Mouse (Mus musculus): ENCODE data around the gene Hmgxb4. TPM values are rescaled to one million over a fixed set of nuclear protein-coding genes. Genes with fewer than 3 reads are reported as not detected.

The Hmgxb4 gene
- polyA plus RNA-seq, 1 experiment from 2014 or later: 32.4 TPM

DNA sequence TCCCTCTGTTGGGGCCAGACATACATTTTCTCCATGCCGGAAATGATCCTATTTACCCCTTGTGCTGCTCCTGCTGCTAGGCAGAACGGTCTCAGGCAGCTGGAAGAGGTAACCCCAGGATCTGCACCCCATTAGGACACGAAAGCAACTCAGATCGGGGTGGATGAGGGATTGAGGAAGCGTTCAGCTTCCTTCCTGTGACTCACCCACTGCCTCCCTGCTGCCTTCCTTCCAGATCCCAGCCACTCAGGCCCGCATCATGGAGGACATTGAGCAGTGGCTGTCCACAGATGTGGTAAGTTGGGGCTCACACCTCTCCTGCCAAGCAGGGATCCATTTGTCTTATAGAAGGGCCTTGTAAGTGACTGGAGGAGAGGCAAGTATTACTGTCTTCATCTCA, 74.1 kb downstream of the Hmgxb4 start:
- H3K4me2 ChIP-seq: no peak overlapping the region
- H3K9ac ChIP-seq (ENCODE audit: low read depth, low read length): no peak overlapping the region
- no peaks in the 10 kb centered on the region for H3K9me3 ChIP-seq (ENCODE audit: control insufficient read depth, low read length)
- no peaks in the 10 kb centered on the region for H3K27me3 ChIP-seq (replicated peaks; ENCODE audit: control insufficient read depth, insufficient read depth, low read length)
- H3K27ac ChIP-seq (ENCODE audit: low read depth, low read length): no peak overlapping the region
- WGBS: 49% methylated on average over 6 of the region's 6 CpGs
- H3K4me1 ChIP-seq (replicated peaks; ENCODE audit: control insufficient read depth, insufficient read depth, low read length): no peaks in the 10 kb centered on the region
- DNase-seq (ENCODE audit: low spot score): no peak
- ATAC-seq (replicated peaks; ENCODE audit: low FRiP score): no peak
- no peaks in the 10 kb centered on the region; the same call in 1 of the 2 replicates for H3K36me3 ChIP-seq (ENCODE audit: control insufficient read depth, insufficient read depth, low read length)
- no peak overlapping the region for H3K4me3 ChIP-seq (ENCODE audit: low read depth, low read length)

GRCm38 (mm10) chr8:75070297-75070696, 77.1 kb downstream of the Hmgxb4 start:
- H3K4me3 ChIP-seq (ENCODE audit: low read depth, low read length): no peak overlapping the region
- no peak overlapping the region for H3K27ac ChIP-seq (ENCODE audit: low read depth, low read length)
- DNase-seq (ENCODE audit: low spot score) (no peak), ATAC-seq (replicated peaks; ENCODE audit: low FRiP score) (no peak)
- H3K4me1 ChIP-seq (replicated peaks; ENCODE audit: control insufficient read depth, insufficient read depth, low read length): no peaks in the 10 kb centered on the region
- no peak overlapping the region for H3K9ac ChIP-seq (ENCODE audit: low read depth, low read length)
- no peaks in the 10 kb centered on the region for H3K9me3 ChIP-seq (ENCODE audit: control insufficient read depth, low read length)
- no peaks in the 10 kb centered on the region for H3K27me3 ChIP-seq (replicated peaks; ENCODE audit: control insufficient read depth, insufficient read depth, low read length)
- H3K4me2 ChIP-seq: no peak overlapping the region
- H3K36me3 ChIP-seq (ENCODE audit: control insufficient read depth, insufficient read depth, low read length): no peaks in the 10 kb centered on the region
- 89% methylated on average over 1 of the region's 1 CpGs for WGBS

DNA sequence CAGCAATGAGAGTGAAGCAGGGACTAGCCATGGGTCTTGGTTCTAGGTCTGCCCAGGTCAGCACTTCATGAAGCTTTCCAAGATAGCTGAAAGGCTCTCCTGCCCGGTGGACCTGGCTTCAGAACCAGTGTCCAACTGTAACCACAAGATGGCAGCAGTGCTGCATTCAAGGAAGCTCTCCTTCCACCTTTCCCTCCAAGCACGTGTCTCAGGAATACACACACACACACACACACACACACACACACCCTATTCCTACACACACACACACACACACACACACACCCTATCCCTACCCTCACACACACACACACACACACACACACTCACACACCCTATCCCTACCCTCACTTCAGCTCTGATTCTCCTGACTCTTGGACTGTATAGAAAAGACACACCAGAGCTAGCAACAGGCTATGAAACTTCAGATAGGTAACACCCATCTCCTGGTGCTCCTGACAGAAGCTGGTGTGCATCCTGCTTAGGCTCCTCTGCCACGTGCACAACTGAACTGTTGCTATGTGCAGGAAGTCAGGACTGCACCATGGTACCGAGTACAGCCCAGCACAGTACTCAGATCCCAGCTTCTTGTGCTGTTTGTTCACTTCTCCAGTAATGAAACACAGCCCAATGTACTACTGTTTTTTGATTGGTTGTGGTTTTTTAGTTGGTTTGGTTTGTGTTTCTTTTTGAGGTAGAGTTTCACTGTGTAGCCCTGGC, 78.6 kb downstream of the Hmgxb4 start:
- Histone ChIP-seq H3K9me3 (ENCODE audit: control insufficient read depth, low read length) (no peaks in the 10 kb centered on the region), H3K4me1 (replicated peaks; ENCODE audit: control insufficient read depth, insufficient read depth, low read length) (no peaks in the 10 kb centered on the region), H3K9ac (ENCODE audit: low read depth, low read length) (no peak overlapping the region), H3K4me3 (ENCODE audit: low read depth, low read length) (no peak overlapping the region), H3K27me3 (replicated peaks; ENCODE audit: control insufficient read depth, insufficient read depth, low read length) (no peaks in the 10 kb centered on the region), H3K36me3 (ENCODE audit: control insufficient read depth, insufficient read depth, low read length) (no peaks in the 10 kb centered on the region), H3K4me2 (no peak overlapping the region), H3K27ac (ENCODE audit: low read depth, low read length) (no peak overlapping the region)
- WGBS: 27% methylated on average over 4 of the region's 4 CpGs
- DNase-seq (ENCODE audit: low spot score): peak; percentile 68
- ATAC-seq (replicated peaks; ENCODE audit: low FRiP score): peak; percentile 76

GRCm38 (mm10) chr8:75074876-75075275, 81.7 kb downstream of the Hmgxb4 start:
- Histone ChIP-seq H3K4me1 (replicated peaks; ENCODE audit: control insufficient read depth, insufficient read depth, low read length) (no peaks in the 10 kb centered on the region), H3K9me3 (ENCODE audit: control insufficient read depth, low read length) (no peaks in the 10 kb centered on the region), H3K36me3 (ENCODE audit: control insufficient read depth, insufficient read depth, low read length) (no peaks in the 10 kb centered on the region), H3K27me3 (replicated peaks; ENCODE audit: control insufficient read depth, insufficient read depth, low read length) (no peaks in the 10 kb centered on the region), H3K4me2 (no peak overlapping the region), H3K9ac (ENCODE audit: low read depth, low read length) (no peak overlapping the region), H3K27ac (ENCODE audit: low read depth, low read length) (no peak overlapping the region), H3K4me3 (ENCODE audit: low read depth, low read length) (no peak overlapping the region)
- ATAC-seq (replicated peaks; ENCODE audit: low FRiP score): no peak
- WGBS: 100% methylated on average over 1 of the region's 1 CpGs
- no peak for DNase-seq (ENCODE audit: low spot score)

DNA sequence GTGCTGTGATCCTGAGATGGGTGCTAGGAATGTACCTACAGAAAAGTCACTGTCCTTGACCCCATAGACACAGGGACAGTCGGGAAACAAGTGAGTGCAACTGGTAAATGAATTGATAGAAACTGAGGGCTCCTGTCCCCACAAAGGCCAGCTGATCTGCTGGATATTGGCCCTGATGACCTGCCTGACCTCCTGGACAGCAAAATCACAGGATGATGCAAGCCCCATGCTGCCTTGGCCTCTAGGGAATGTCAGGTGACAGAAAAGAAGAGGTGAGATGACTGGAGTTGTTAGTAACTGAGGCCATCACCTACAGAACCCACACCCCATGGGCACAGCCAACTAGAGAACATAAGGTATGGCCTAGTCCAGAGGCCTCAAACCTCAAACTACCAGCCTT, 85.1 kb downstream of the Hmgxb4 start:
- Histone ChIP-seq H3K4me3 (ENCODE audit: low read depth, low read length) (no peak overlapping the region), H3K27ac (ENCODE audit: low read depth, low read length) (no peak overlapping the region), H3K9ac (ENCODE audit: low read depth, low read length) (no peak overlapping the region), H3K9me3 (ENCODE audit: control insufficient read depth, low read length) (no peaks in the 10 kb centered on the region), H3K4me1 (replicated peaks; ENCODE audit: control insufficient read depth, insufficient read depth, low read length) (0 out of 2 replicates have a peak, but pooled peaks cover 2% of the 10 kb centered on the region), H3K36me3 (ENCODE audit: control insufficient read depth, insufficient read depth, low read length) (no peaks in the 10 kb centered on the region), H3K4me2 (no peak overlapping the region), H3K27me3 (replicated peaks; ENCODE audit: control insufficient read depth, insufficient read depth, low read length) (no peaks in the 10 kb centered on the region)
- DNase-seq (ENCODE audit: low spot score): no peak
- no peak for ATAC-seq (replicated peaks; ENCODE audit: low FRiP score)
- WGBS: 68% methylated on average over 1 of the region's 1 CpGs

DNA sequence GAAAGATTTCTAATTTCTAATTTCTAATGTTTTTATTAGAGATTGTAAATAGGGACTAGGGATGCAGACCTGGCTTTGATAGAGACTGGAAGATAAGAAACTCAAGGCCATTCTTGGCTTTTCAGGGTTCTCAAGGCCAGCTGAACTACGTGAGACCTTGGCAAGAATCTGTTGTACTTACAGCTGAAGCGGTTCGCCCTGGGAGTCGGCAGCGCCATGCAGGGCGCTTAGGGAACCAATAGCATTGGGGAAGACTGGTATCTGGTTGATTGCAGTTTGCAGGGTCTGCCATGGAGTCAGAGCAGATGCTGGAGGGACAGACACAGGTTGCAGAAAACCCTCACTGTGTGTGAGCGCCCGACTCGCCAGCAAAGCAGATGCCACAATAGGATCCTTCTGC, 85.7 kb downstream of the Hmgxb4 start:
- Histone ChIP-seq H3K27ac (ENCODE audit: low read depth, low read length) (no peak overlapping the region), H3K36me3 (ENCODE audit: control insufficient read depth, insufficient read depth, low read length) (no peaks in the 10 kb centered on the region), H3K4me1 (replicated peaks; ENCODE audit: control insufficient read depth, insufficient read depth, low read length) (0 out of 2 replicates have a peak, but pooled peaks cover 5% of the 10 kb centered on the region), H3K9me3 (ENCODE audit: control insufficient read depth, low read length) (no peaks in the 10 kb centered on the region), H3K27me3 (replicated peaks; ENCODE audit: control insufficient read depth, insufficient read depth, low read length) (no peaks in the 10 kb centered on the region), H3K4me2 (no peak overlapping the region), H3K9ac (ENCODE audit: low read depth, low read length) (no peak overlapping the region), H3K4me3 (ENCODE audit: low read depth, low read length) (no peak overlapping the region)
- no peak for DNase-seq (ENCODE audit: low spot score)
- ATAC-seq (replicated peaks; ENCODE audit: low FRiP score): no peak
- WGBS: 96% methylated on average over 9 of the region's 9 CpGs

Other genes starting within 250 kb of the Hmgxb4 start
- gene Isx, start 120.2 kb upstream of the Hmgxb4 start, polyA plus RNA-seq (2014; fragmentation: Nextera tagmentation; extraction: Ambion mirVana): 0.18 and 0.23 TPM in 2 replicates
- gene Tom1, start 40.3 kb downstream of the Hmgxb4 start, polyA plus RNA-seq (2014; fragmentation: Nextera tagmentation; extraction: Ambion mirVana): 22.2 and 24.6 TPM in 2 replicates
- gene Hmox1, start 100.3 kb downstream of the Hmgxb4 start, polyA plus RNA-seq (2014; fragmentation: Nextera tagmentation; extraction: Ambion mirVana): 80.3 and 95.8 TPM in 2 replicates
- 278 and 324 TPM in 2 replicates for gene Mcm5, start 116.2 kb downstream of the Hmgxb4 start, polyA plus RNA-seq (2014; fragmentation: Nextera tagmentation; extraction: Ambion mirVana)
- gene Rasd2, start 220.6 kb downstream of the Hmgxb4 start, polyA plus RNA-seq (2014; fragmentation: Nextera tagmentation; extraction: Ambion mirVana): 0.05 TPM in 1 of 2 replicates, not detected in the other

All from liver, embryonic 11.5 days (tissue).